Mouse (Mus musculus): ENCODE measurements around the gene Gm5751. TPM values are rescaled to one million over a fixed set of nuclear protein-coding genes. Genes with fewer than 3 reads are reported as not detected.

Gm5751 gene
- total and polyA plus RNA-seq, 3 experiments, result 0.51 TPM; not detected in 2

GRCm38 (mm10) chrX:8884336-8884735, 10.3 kb downstream of the Gm5751 start:
- Histone ChIP-seq H3K9ac (ENCODE audit: insufficient read depth, low read depth) (no peak overlapping the region), H3K4me1 (ENCODE audit: control insufficient read depth in 1 of 2, insufficient read depth in 2 of 2) (no peaks in the 10 kb centered on the region), H3K36me3 (replicated peaks in 1 of 2; ENCODE audit: control insufficient read depth in 1 of 2, insufficient read depth in 1 of 2, low read length in 1 of 2) (no peaks in the 10 kb centered on the region), H3K27ac (ENCODE audit: insufficient read depth, low read depth) (no peak overlapping the region), H3K4me3 (replicated peaks in 1 of 3; ENCODE audit: low read depth in 2 of 3, low read length in 2 of 3, poor library complexity in 1 of 3) (no peak overlapping the region), H3K9me3 (replicated peaks; ENCODE audit: low read length) (no peaks in the 10 kb centered on the region), H3K27me3 (replicated peaks) (no peaks in the 10 kb centered on the region), H3K4me2 (ENCODE audit: insufficient read depth, low read depth, poor library complexity, severe bottlenecking) (no peak overlapping the region), H3K79me2 (replicated peaks; ENCODE audit: control insufficient read depth, extremely low read depth, insufficient read depth, poor library complexity, severe bottlenecking) (no peaks in the 10 kb centered on the region)
- no peak for DNase-seq (ENCODE audit: extremely low read depth)
- in situ Hi-C loops (cut with MboI; ENCODE audit: low pct_ligation_motif_present, low pct_unique_long_range_greater_than_20kb, low sequenced_read_pairs), result no loop called here
- dilution Hi-C loops (cut with MboI; ENCODE audit: extremely low pct_ligation_motif_present, extremely low pct_unique_long_range_greater_than_20kb, low sequenced_read_pairs), result no loop called here
- no peak for TF ChIP-seq USF2 (conservative IDR thresholded peaks at IDR 0.05; ENCODE audit: low read depth, low read length)
- no peak for TF ChIP-seq NELFE (IDR thresholded peaks at IDR 0.05; ENCODE audit: low read depth, low read length)
- no peak for TF ChIP-seq GABPA (IDR thresholded peaks at IDR 0.05; ENCODE audit: insufficient replicate concordance, low read depth, low read length)
- no peak for TF ChIP-seq EP300 (IDR thresholded peaks at IDR 0.05; ENCODE audit: low read length)
- TF ChIP-seq USF1 (IDR thresholded peaks at IDR 0.05; ENCODE audit: low read depth, low read length), result no peak
- no peak for TF ChIP-seq ZKSCAN1 (IDR thresholded peaks at IDR 0.05; ENCODE audit: borderline replicate concordance, low read depth, low read length)
- no peak for TF ChIP-seq MXI1 (IDR thresholded peaks at IDR 0.05; ENCODE audit: low read depth, low read length)
- no peak for TF ChIP-seq MYC (IDR thresholded peaks at IDR 0.05; ENCODE audit: low read depth, low read length)
- TF ChIP-seq MAZ (IDR thresholded peaks at IDR 0.05; ENCODE audit: low read depth, low read length), result no peak
- no peak for TF ChIP-seq MEF2A (IDR thresholded peaks at IDR 0.05; ENCODE audit: borderline replicate concordance, low read depth, low read length)
- TF ChIP-seq MAX (IDR thresholded peaks at IDR 0.05; ENCODE audit: low read length), result no peak
- TF ChIP-seq SMC3 (IDR thresholded peaks at IDR 0.05; ENCODE audit: low read depth, low read length), result no peak
- no peak for TF ChIP-seq JUN (IDR thresholded peaks at IDR 0.05; ENCODE audit: insufficient read depth, low read depth, low read length)
- TF ChIP-seq IRF4 (IDR thresholded peaks at IDR 0.05; ENCODE audit: low read depth, low read length), result no peak
- TF ChIP-seq TBP (conservative IDR thresholded peaks at IDR 0.05; ENCODE audit: low read depth, low read length), result no peak
- TF ChIP-seq ZMIZ1 (IDR thresholded peaks at IDR 0.05; ENCODE audit: low read depth, low read length), result no peak
- TF ChIP-seq ETS1 (conservative IDR thresholded peaks at IDR 0.05; ENCODE audit: low read depth, low read length), result no peak
- no peak for TF ChIP-seq POLR2AphosphoS2 (IDR thresholded peaks at IDR 0.05; ENCODE audit: low read depth, low read length)
- TF ChIP-seq CTCF (conservative IDR thresholded peaks at IDR 0.05 in 1 of 2, IDR thresholded peaks at IDR 0.05 in 1 of 2; ENCODE audit: low read depth in 2 of 2, low read length in 2 of 2), result no peak

DNA sequence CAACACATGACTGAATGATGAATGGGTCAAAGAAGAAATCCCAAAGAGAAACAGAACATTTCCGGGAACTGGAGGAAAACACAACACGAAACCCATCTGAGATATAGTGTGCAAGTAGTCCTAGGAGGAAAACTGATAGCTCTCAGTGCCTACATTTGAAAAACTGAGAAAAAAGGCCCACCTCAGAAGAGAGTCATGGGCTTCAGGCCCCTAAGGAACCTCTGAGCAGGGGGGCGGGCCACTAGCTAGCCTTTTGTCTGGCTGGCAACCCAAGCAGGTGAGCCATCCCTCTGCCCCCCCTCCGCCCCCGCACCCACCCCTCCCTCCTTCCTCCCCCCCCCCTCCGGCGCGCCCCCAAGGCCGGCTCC, 17.9 kb downstream of the Gm5751 start:
- H3K27ac ChIP-seq (ENCODE audit: insufficient read depth, low read depth), result no peak overlapping the region
- H3K9me3 ChIP-seq (replicated peaks; ENCODE audit: low read length), result no peaks in the 10 kb centered on the region
- H3K4me3 ChIP-seq (replicated peaks in 1 of 3; ENCODE audit: low read depth in 2 of 3, low read length in 2 of 3, poor library complexity in 1 of 3), result no peak overlapping the region
- H3K27me3 ChIP-seq (replicated peaks), result no peaks in the 10 kb centered on the region
- in situ Hi-C loops (cut with MboI; ENCODE audit: low pct_ligation_motif_present, low pct_unique_long_range_greater_than_20kb, low sequenced_read_pairs), result no loop called here
- H3K4me1 ChIP-seq (ENCODE audit: control insufficient read depth in 1 of 2, insufficient read depth in 2 of 2), result no peaks in the 10 kb centered on the region
- H3K36me3 ChIP-seq (replicated peaks in 1 of 2; ENCODE audit: control insufficient read depth in 1 of 2, insufficient read depth in 1 of 2, low read length in 1 of 2), result no peaks in the 10 kb centered on the region
- no peak overlapping the region for H3K9ac ChIP-seq (ENCODE audit: insufficient read depth, low read depth)
- H3K79me2 ChIP-seq (replicated peaks; ENCODE audit: control insufficient read depth, extremely low read depth, insufficient read depth, poor library complexity, severe bottlenecking), result no peaks in the 10 kb centered on the region
- dilution Hi-C loops (cut with MboI; ENCODE audit: extremely low pct_ligation_motif_present, extremely low pct_unique_long_range_greater_than_20kb, low sequenced_read_pairs), result no loop called here
- TF ChIP-seq MXI1 (IDR thresholded peaks at IDR 0.05; ENCODE audit: low read depth, low read length) (no peak), USF2 (conservative IDR thresholded peaks at IDR 0.05; ENCODE audit: low read depth, low read length) (no peak), BHLHE40 (IDR thresholded peaks at IDR 0.05; ENCODE audit: low read depth, low read length) (no peak), NRF1 (IDR thresholded peaks at IDR 0.05; ENCODE audit: low read depth, low read length) (no peak), TCF12 (IDR thresholded peaks at IDR 0.05; ENCODE audit: low read depth, low read length) (no peak), ZNF384 (IDR thresholded peaks at IDR 0.05; ENCODE audit: low read depth, low read length) (no peak), RAD21 (IDR thresholded peaks at IDR 0.05; ENCODE audit: low read depth, low read length) (no peak), POLR2A (IDR thresholded peaks at IDR 0.05; ENCODE audit: low read depth, low read length) (no peak), UBTF (IDR thresholded peaks at IDR 0.05; ENCODE audit: low read depth, low read length) (no peak), SMC3 (IDR thresholded peaks at IDR 0.05; ENCODE audit: low read depth, low read length) (no peak), ZKSCAN1 (IDR thresholded peaks at IDR 0.05; ENCODE audit: borderline replicate concordance, low read depth, low read length) (no peak)
- no peak for DNase-seq (ENCODE audit: extremely low read depth)
- no peak overlapping the region for H3K4me2 ChIP-seq (ENCODE audit: insufficient read depth, low read depth, poor library complexity, severe bottlenecking)

Data from CH12.LX (cell line).